Mouse (Mus musculus) G1E (cell line): ENCODE results near the gene Osmr. TPM values are rescaled to one million over a fixed set of nuclear protein-coding genes. Genes with fewer than 3 reads are reported as not detected.
"Not testable (repeated sequence)": the region's sequence is repeated elsewhere in the genome, so short reads cannot be mapped to it uniquely, and the experiment has no call there.

Experiments used
- ATAC-seq: 2 replicates; pipeline ENCODE4 v1.8.0; 2016; ENCODE audit warnings: mild to moderate bottlenecking; ENCODE audit not compliant: insufficient number of reproducible peaks, poor library complexity, low FRiP score, severe bottlenecking; ENCODE audit errors: extremely low read depth
- DNase-seq: peaks from one replicate; pipeline ENCODE4 v3.0.0; 2012; ENCODE audit warnings: low spot score
- H3K27me3 ChIP-seq: 2 replicates; pipeline ENCODE4 v1.6.1; 2012; ENCODE audit warnings: mild to moderate bottlenecking, low read length, inconsistent platforms; ENCODE audit not compliant: insufficient read depth
- H3K36me3 ChIP-seq: replicated peaks from 2 replicates; pipeline ENCODE3; 2012; ENCODE audit warnings: mild to moderate bottlenecking, inconsistent platforms
- H3K4me1 ChIP-seq: 2 replicates; pipeline ENCODE4 v1.6.1; 2012; ENCODE audit warnings: low read depth, low read length, inconsistent platforms, mixed read lengths; ENCODE audit not compliant: insufficient read depth
- H3K4me3 ChIP-seq: 2 replicates; pipeline ENCODE4 v1.5.1; 2012; ENCODE audit warnings: low read depth, mild to moderate bottlenecking, inconsistent platforms, low read length, moderate library complexity, mixed read lengths
- H3K9me3 ChIP-seq: replicated peaks from 2 replicates; pipeline ENCODE4 v1.6.1; 2012; ENCODE audit warnings: inconsistent platforms
- CTCF ChIP-seq: IDR thresholded peaks from 2 replicates; pipeline ENCODE4 v1.5.1; 2012; ENCODE audit warnings: low read depth, low read length, inconsistent platforms, mixed read lengths
- GATA1 ChIP-seq: IDR thresholded peaks from 2 replicates; pipeline ENCODE4 v1.6.1; 2012; ENCODE audit warnings: borderline replicate concordance, low read length, inconsistent platforms, mixed read lengths
- GATA2 ChIP-seq: IDR thresholded peaks from 2 replicates; pipeline ENCODE4 v1.6.1; 2012; ENCODE audit warnings: low read depth, low read length, inconsistent platforms, borderline replicate concordance
- POLR2AphosphoS5 ChIP-seq: IDR thresholded peaks from 2 replicates; pipeline ENCODE4 v1.6.1; 2012; ENCODE audit warnings: low read depth, low read length, inconsistent platforms; ENCODE audit not compliant: insufficient replicate concordance
- TAL1 ChIP-seq: conservative IDR thresholded peaks from 2 replicates; pipeline ENCODE4 v1.6.1; 2012; ENCODE audit warnings: low read depth, low read length, inconsistent platforms, mixed read lengths
- polyA plus RNA-seq: library from polyadenylated mRNA; stranded (reverse); fragments of >175 nt; gene quantifications from 2 replicates; pipeline ENCODE4 v1.2.3, GENCODE M21; 2012
- total RNA-seq, 2 experiments: library from RNA; stranded (forward) in 1 of 2; stranded (reverse) in 1 of 2; fragments of 200-1000 nt in 1 of 2; fragments of >200 nt in 1 of 2; fragmentation: Nextera tagmentation in 1 of 2; gene quantifications; 2 replicates each; pipeline ENCODE4 v1.2.3; 2014 to 2017

The Osmr gene
- total and polyA plus RNA-seq, 3 experiments = 0.22 TPM; not detected in 2

GRCm38 (mm10) chr15:6815807-6816206, 59.0 kb downstream of the Osmr start:
- DNase-seq (no peak), ATAC-seq (no peak)
- peaks cover 16% of the 10 kb centered on the region for H3K27me3 ChIP-seq

DNA sequence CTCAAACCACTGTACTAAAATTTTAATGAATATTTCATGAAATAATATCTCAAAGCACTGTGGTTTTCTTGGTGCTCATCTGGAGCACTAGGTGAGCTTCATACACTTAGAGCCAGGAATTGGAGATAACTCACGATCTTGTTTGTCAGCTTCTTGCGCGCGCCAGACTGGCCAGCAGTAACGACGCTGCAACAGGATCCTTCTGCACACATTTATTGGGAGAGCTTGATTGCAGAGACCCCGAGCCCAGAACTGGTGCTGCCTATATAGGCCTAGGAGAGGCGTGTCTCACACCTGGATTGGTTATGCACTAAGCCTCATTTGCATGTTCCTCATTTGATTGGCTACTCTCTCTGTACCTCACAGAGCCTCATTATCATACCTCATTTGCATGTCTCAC, 73.6 kb downstream of the Osmr start:
- H3K36me3 ChIP-seq = peaks cover 36% of the 10 kb centered on the region
- not testable (repeated sequence) for H3K4me1 ChIP-seq, H3K27me3 ChIP-seq, H3K4me3 ChIP-seq, H3K9me3 ChIP-seq, DNase-seq, ATAC-seq

More at GRCm38 (mm10) chr15:6815807-6816206, 59.0 kb downstream of the Osmr start:
- no peaks in the 10 kb centered on the region for H3K4me1 ChIP-seq
- no peaks in the 10 kb centered on the region for H3K36me3 ChIP-seq
- no peak overlapping the region for H3K4me3 ChIP-seq
- H3K9me3 ChIP-seq = no peaks in the 10 kb centered on the region
- TF ChIP-seq GATA2 (no peak), POLR2AphosphoS5 (no peak), TAL1 (no peak), CTCF (no peak), GATA1 (no peak)

- Histone ChIP-seq H3K27me3 (no peaks in the 10 kb centered on the region), H3K9me3 (no peaks in the 10 kb centered on the region), H3K4me3 (no peak overlapping the region), H3K4me1 (no peaks in the 10 kb centered on the region), H3K36me3 (peaks cover 95% of the 10 kb centered on the region)
- DNase-seq (no peak), ATAC-seq (no peak)
- no peak for TF ChIP-seq CTCF
- TF ChIP-seq GATA2 = no peak
These were observed 81.9 kb downstream of the Osmr start for GRCm38 (mm10) chr15:6792846-6793245.

GRCm38 (mm10) chr15:6791648-6792047, 83.1 kb downstream of the Osmr start:
- H3K27me3 ChIP-seq = no peaks in the 10 kb centered on the region
- ATAC-seq (no peak), DNase-seq (no peak)
- no peak overlapping the region for H3K4me3 ChIP-seq
- peaks cover 94% of the 10 kb centered on the region for H3K36me3 ChIP-seq
- no peaks in the 10 kb centered on the region for H3K4me1 ChIP-seq
- H3K9me3 ChIP-seq = no peaks in the 10 kb centered on the region
- TF ChIP-seq GATA2 (no peak), TAL1 (no peak), POLR2AphosphoS5 (no peak), CTCF (no peak), GATA1 (no peak)

DNA sequence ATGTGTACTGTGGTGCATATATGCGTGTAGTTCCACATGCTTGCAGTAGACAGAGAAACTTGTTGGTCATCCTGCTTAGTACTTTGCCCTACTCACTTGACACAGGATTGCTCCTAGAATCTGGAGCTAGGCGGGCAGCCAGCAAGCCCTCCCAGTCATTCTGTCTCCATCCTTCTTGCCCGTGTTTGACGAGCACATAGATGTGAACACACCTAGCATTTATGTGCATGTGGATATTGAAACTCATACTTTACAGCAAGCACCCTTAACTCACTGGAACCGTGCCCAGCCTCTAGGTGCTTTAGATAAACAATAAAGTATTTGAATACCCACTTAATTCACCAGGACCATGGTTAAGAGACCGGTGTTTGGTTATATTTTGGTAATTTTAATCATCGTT, 84.8 kb downstream of the Osmr start:
- H3K4me1 ChIP-seq = no peaks in the 10 kb centered on the region
- peaks cover 93% of the 10 kb centered on the region for H3K36me3 ChIP-seq
- ATAC-seq (no peak), DNase-seq (no peak)
- no peaks in the 10 kb centered on the region for H3K27me3 ChIP-seq
- TF ChIP-seq GATA2 = no peak
- H3K9me3 ChIP-seq = no peaks in the 10 kb centered on the region
- no peak overlapping the region for H3K4me3 ChIP-seq

- no peak for ATAC-seq
- H3K27me3 ChIP-seq = no peaks in the 10 kb centered on the region
- TF ChIP-seq GATA1 (no peak), TAL1 (no peak), CTCF (no peak)
- no peaks in the 10 kb centered on the region for H3K4me1 ChIP-seq
- peaks cover 91% of the 10 kb centered on the region for H3K36me3 ChIP-seq
- no peak overlapping the region for H3K4me3 ChIP-seq
- DNase-seq = no peak
- no peaks in the 10 kb centered on the region for H3K9me3 ChIP-seq
These were observed 87.5 kb downstream of the Osmr start for GRCm38 (mm10) chr15:6787236-6787635.

DNA sequence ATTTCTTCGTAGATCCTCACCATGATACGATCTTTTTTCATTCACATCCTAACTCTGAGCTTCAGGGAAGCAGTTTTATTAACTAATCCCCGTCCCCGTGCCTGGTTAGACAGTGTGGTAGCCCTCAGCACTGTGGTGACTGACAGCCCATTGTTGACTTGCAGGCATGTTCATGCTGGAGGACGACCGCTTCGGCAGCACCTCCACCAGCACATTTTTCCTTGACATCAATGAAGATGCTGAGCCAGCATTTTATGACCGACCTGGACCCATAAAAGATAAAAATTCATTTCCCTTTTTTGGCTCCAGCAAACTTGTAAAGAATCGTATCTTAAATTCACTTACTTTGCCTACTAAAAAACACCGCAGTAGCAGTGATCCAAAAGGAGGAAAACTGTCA, 88.6 kb downstream of the Osmr start:
- Histone ChIP-seq H3K4me1 (no peaks in the 10 kb centered on the region), H3K36me3 (peaks cover 91% of the 10 kb centered on the region), H3K4me3 (no peak overlapping the region), H3K9me3 (no peaks in the 10 kb centered on the region), H3K27me3 (no peaks in the 10 kb centered on the region)
- no peak for ATAC-seq
- TF ChIP-seq GATA2 (no peak), POLR2AphosphoS5 (no peak), GATA1 (no peak), CTCF (no peak), TAL1 (no peak)
- no peak for DNase-seq
